Mouse (Mus musculus) megakaryocyte-erythroid progenitor cell, adult 5 weeks (primary cell): ENCODE measurements around the gene Awat2. TPM values are rescaled to one million over a fixed set of nuclear protein-coding genes. Genes with fewer than 3 reads are reported as not detected.

ENCODE experiments used
- polyA plus RNA-seq: library from polyadenylated mRNA; stranded (reverse); fragments of >175 nt; gene quantifications from 2 replicates; pipeline ENCODE4 v1.2.3, GENCODE M21; 2012

Gene Awat2
- polyA plus RNA-seq, result not detected in 2 replicates

GRCm38 (mm10) chrX:100442617-100443016, at the start of gene Awat2:
Gene Awat2 (minus strand): TSS chrX:100442717.

GRCm38 (mm10) chrX:100428693-100429092, 13.8 kb downstream of the Awat2 start, which contains the start of gene Otud6a:
Gene Otud6a (plus strand): TSS chrX:100429013.

Other genes starting within 250 kb of the Awat2 start
- not detected in 2 replicates for gene Otud6a, start 13.7 kb downstream of the Awat2 start, polyA plus RNA-seq
- gene Igbp1, start 51.6 kb upstream of the Awat2 start, polyA plus RNA-seq, result 22.1 and 30.9 TPM in 2 replicates
- not detected in 2 replicates for gene Dgat2l6, start 82.1 kb upstream of the Awat2 start, polyA plus RNA-seq
- not detected in 2 replicates for gene Awat1, start 129.5 kb upstream of the Awat2 start, polyA plus RNA-seq
- not detected in 2 replicates for gene P2ry4, start 152.2 kb upstream of the Awat2 start, polyA plus RNA-seq
- gene Arr3, start 162.8 kb upstream of the Awat2 start, polyA plus RNA-seq, result not detected in 2 replicates
- 2.2 and 2.3 TPM in 2 replicates for gene Kif4, start 183.0 kb upstream of the Awat2 start, polyA plus RNA-seq
- gene Pdzd11, start 183.9 kb upstream of the Awat2 start, polyA plus RNA-seq, result 7.5 and 8.6 TPM in 2 replicates